Mouse (Mus musculus): ENCODE results near the gene Mpdz.

GRCm38 (mm10) chr4:81452183-81452582 lies 9.6 kb upstream of the Mpdz start:
- TF ChIP-seq CTCF (IDR thresholded peaks at IDR 0.05; ENCODE audit: low read depth) = no peak
- no peak for TF ChIP-seq EP300 (IDR thresholded peaks at IDR 0.05; ENCODE audit: low read depth)

Measured in heart, postnatal 0 days (tissue).